Mouse (Mus musculus) midbrain, postnatal 0 days (tissue): ENCODE measurements around the gene Tceanc. TPM values are rescaled to one million over a fixed set of nuclear protein-coding genes. Genes with fewer than 3 reads are reported as not detected.

Source experiments
- ATAC-seq: fragments of 200-750 bp; cut with Nextera tagmentation; 2 replicates; pipeline ENCODE4 v1.8.0; 2017; ENCODE audit warnings: moderate number of reproducible peaks, mild to moderate bottlenecking, moderate TSS enrichment, moderate library complexity; ENCODE audit not compliant: low FRiP score
- DNase-seq: peaks from one replicate; pipeline ENCODE4 v3.0.0-alpha.2; 2015; ENCODE audit warnings: low spot score
- H3K27ac ChIP-seq: fragments of 300-500 bp; sonication (generic); 2 replicates; pipeline ENCODE4 v1.5.1; 2014; ENCODE audit warnings: low read depth, mild to moderate bottlenecking, low read length, mixed read lengths
- H3K27me3 ChIP-seq: fragments of 300-500 bp; sonication (generic); 2 replicates; pipeline ENCODE4 v1.6.1; 2014; ENCODE audit warnings: low read length, control low read depth, mixed read lengths; ENCODE audit not compliant: insufficient read depth
- H3K36me3 ChIP-seq: fragments of 300-500 bp; sonication (generic); 2 replicates; pipeline ENCODE4 v1.6.1; 2014; ENCODE audit warnings: low read length, control low read depth, mixed read lengths; ENCODE audit not compliant: insufficient read depth
- H3K4me1 ChIP-seq: fragments of 300-500 bp; sonication (generic); 2 replicates; pipeline ENCODE4 v1.6.1; 2014; ENCODE audit warnings: mild to moderate bottlenecking, control low read depth, antibody characterized with exemption, low read length, mixed read lengths; ENCODE audit not compliant: insufficient read depth
- H3K4me2 ChIP-seq: fragments of 300-500 bp; sonication (generic); 2 replicates; pipeline ENCODE4 v1.6.1; 2014; ENCODE audit warnings: low read depth, mild to moderate bottlenecking, low read length, mixed read lengths; ENCODE audit not compliant: poor library complexity, severe bottlenecking
- H3K4me3 ChIP-seq: fragments of 300-500 bp; sonication (generic); 2 replicates; pipeline ENCODE4 v1.5.1; 2014; ENCODE audit warnings: low read depth, mild to moderate bottlenecking, low read length, moderate library complexity
- H3K9ac ChIP-seq: fragments of 300-500 bp; sonication (generic); replicated peaks from 2 replicates; pipeline ENCODE4 v1.6.1; 2014; ENCODE audit warnings: mild to moderate bottlenecking, low read length, moderate library complexity, mixed read lengths; ENCODE audit not compliant: poor library complexity, severe bottlenecking
- H3K9me3 ChIP-seq: fragments of 300-500 bp; sonication (generic); 2 replicates; pipeline ENCODE4 v1.6.1; 2016; ENCODE audit warnings: low read length, control low read depth
- CTCF ChIP-seq: IDR thresholded peaks from 2 replicates; pipeline ENCODE4 v1.5.1; 2016; ENCODE audit warnings: antibody characterized with exemption, mild to moderate bottlenecking
- WGBS: fragments of 180-500 bp; shearing (Covaris S2); extraction: QIAGEN DNeasy Blood & Tissue Kit; methylation state at CpG from one replicate; pipeline ENCODE4 v1.1.7; 2014; 5-methylcytosine and 5-hydroxymethylcytosine counted together
- polyA plus RNA-seq: library from polyadenylated mRNA; unstranded; fragments of >200 nt; fragmentation: Nextera tagmentation; extraction: Ambion mirVana; gene quantifications from 2 replicates; pipeline ENCODE4 v1.2.1, GENCODE M21; 2015
- total RNA-seq: library from RNA; depleted of rRNA; stranded (reverse); fragments of >200 nt; gene quantifications from 2 replicates; pipeline ENCODE4 v1.2.3, GENCODE M21; 2014; rRNA removed

Tceanc gene
- total and polyA plus RNA-seq, 2 experiments from 2014 or later, result 2.6 to 3.3 TPM

DNA sequence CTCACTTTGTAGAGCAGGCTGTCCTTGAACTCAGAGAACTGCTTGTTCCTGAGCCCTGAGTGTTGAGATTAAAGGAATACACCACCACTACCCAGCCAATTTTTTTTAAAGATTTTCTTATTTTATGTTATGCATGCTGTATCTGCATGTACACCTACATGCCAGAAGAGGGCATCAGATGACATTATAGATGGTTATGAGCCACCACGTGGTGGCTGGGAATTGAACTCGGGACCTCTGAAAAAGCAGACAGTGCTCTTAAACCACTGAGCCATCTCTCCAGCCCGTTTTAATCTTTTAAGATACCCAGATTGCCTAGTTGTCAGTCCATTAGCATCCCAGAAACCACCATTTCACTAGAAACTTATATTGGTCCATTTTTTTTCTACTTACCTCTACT lies 64.0 kb downstream of the Tceanc start:
- Histone ChIP-seq H3K27me3 (no peaks in the 10 kb centered on the region), H3K36me3 (no peaks in the 10 kb centered on the region), H3K27ac (no peak overlapping the region), H3K4me3 (no peak overlapping the region), H3K9ac (no peak overlapping the region), H3K4me1 (no peaks in the 10 kb centered on the region), H3K9me3 (no peaks in the 10 kb centered on the region), H3K4me2 (no peak overlapping the region)
- ATAC-seq, result no peak
- DNase-seq, result no peak
- 72% methylated on average over 3 of the region's 3 CpGs for WGBS
- peak; percentile 20; the same call in 1 of the 2 replicates for TF ChIP-seq CTCF

DNA sequence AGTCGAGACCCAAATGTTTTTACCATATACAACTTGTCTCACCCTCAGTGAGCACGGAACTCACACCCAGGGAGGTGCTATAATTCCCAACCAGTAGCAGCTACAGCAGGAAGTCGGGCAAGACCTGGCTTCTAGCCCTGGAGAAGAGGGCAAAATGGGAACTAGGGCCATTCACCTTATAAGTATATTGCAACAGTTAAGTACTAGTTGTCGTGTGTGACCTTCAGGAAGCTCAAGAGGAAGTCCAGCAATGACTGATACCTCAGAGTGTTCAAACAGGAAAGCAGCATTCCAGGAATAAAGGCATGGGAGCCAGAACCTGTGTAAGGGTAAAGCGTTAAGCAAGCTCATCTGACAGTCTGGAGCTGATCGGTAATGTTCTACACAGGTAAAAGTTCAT lies 64.8 kb downstream of the Tceanc start:
- no peak for DNase-seq
- no peak overlapping the region for H3K4me3 ChIP-seq
- no peak overlapping the region for H3K9ac ChIP-seq
- H3K36me3 ChIP-seq, result no peaks in the 10 kb centered on the region
- no peaks in the 10 kb centered on the region for H3K9me3 ChIP-seq
- no peaks in the 10 kb centered on the region for H3K27me3 ChIP-seq
- no peak overlapping the region for H3K4me2 ChIP-seq
- H3K4me1 ChIP-seq, result no peaks in the 10 kb centered on the region
- no peak for ATAC-seq
- 73% methylated on average over 6 of the region's 6 CpGs for WGBS
- no peak overlapping the region for H3K27ac ChIP-seq
- no peak for TF ChIP-seq CTCF

Other genes starting within 250 kb of the Tceanc start
- 43.0 and 48.0 TPM in 2 replicates for gene Trappc2, start 78.0 kb downstream of the Tceanc start, total RNA-seq
- gene Trappc2, start 78.0 kb downstream of the Tceanc start, polyA plus RNA-seq, result 107 and 108 TPM in 2 replicates
- 5.3 and 8.0 TPM in 2 replicates for gene Ofd1, start 77.9 kb downstream of the Tceanc start, total RNA-seq
- 6.4 and 6.7 TPM in 2 replicates for gene Ofd1, start 77.9 kb downstream of the Tceanc start, polyA plus RNA-seq
- gene Rab9, start 38.7 kb downstream of the Tceanc start, total RNA-seq, result 40.3 and 41.4 TPM in 2 replicates
- 54.6 and 56.7 TPM in 2 replicates for gene Rab9, start 38.7 kb downstream of the Tceanc start, polyA plus RNA-seq
- gene Egfl6, start 67.2 kb upstream of the Tceanc start, total RNA-seq, result 1.7 and 1.9 TPM in 2 replicates
- gene Egfl6, start 67.2 kb upstream of the Tceanc start, polyA plus RNA-seq, result 1.7 and 2.0 TPM in 2 replicates